Mouse (Mus musculus): Measurements from ENCODE around the gene Slc25a34.

- TF ChIP-seq CTCF (IDR thresholded peaks at IDR 0.05; ENCODE audit: low read depth): no peak
- no peak for TF ChIP-seq EP300 (IDR thresholded peaks at IDR 0.05; ENCODE audit: low read depth)
Observed at GRCm38 (mm10) chr4:141617863-141618564, 5.6 kb downstream of the Slc25a34 start.

Measured in heart, postnatal 0 days (tissue).